Mouse (Mus musculus) heart, embryonic 15.5 days (tissue): ENCODE data around the gene St8sia1. TPM values are rescaled to one million over a fixed set of nuclear protein-coding genes. Genes with fewer than 3 reads are reported as not detected.
A peak's percentile ranks its signal among the peaks of the same experiment; 100 is the strongest.

Experiments
- ATAC-seq: fragments of 200-750 bp; cut with Nextera tagmentation; replicated peaks from 2 replicates; pipeline ENCODE4 v1.8.0; 2017; ENCODE audit warnings: low read depth, moderate TSS enrichment; ENCODE audit not compliant: insufficient number of reproducible peaks, insufficient read depth, low FRiP score
- H3K27ac ChIP-seq: fragments of 300-500 bp; sonication (generic); 2 replicates; pipeline ENCODE4 v1.5.1; 2015; ENCODE audit warnings: mild to moderate bottlenecking, inconsistent platforms
- H3K27me3 ChIP-seq: fragments of 300-500 bp; sonication (generic); 2 replicates; pipeline ENCODE4 v1.6.1; 2015; ENCODE audit warnings: inconsistent platforms
- H3K36me3 ChIP-seq: fragments of 300-500 bp; sonication (generic); 2 replicates; pipeline ENCODE4 v1.6.1; 2015; ENCODE audit warnings: mild to moderate bottlenecking, inconsistent platforms
- H3K4me1 ChIP-seq: fragments of 300-500 bp; sonication (generic); replicated peaks from 2 replicates; pipeline ENCODE4 v1.6.1; 2015; ENCODE audit warnings: inconsistent platforms
- H3K4me2 ChIP-seq: fragments of 300-500 bp; sonication (generic); 2 replicates; pipeline ENCODE4 v1.6.1; 2015; ENCODE audit warnings: inconsistent platforms, mild to moderate bottlenecking, moderate library complexity
- H3K4me3 ChIP-seq: fragments of 300-500 bp; sonication (generic); 2 replicates; pipeline ENCODE4 v1.5.1; 2015; ENCODE audit warnings: mild to moderate bottlenecking, inconsistent platforms
- H3K9ac ChIP-seq: fragments of 300-500 bp; sonication (generic); 2 replicates; pipeline ENCODE4 v1.6.1; 2015; ENCODE audit warnings: mild to moderate bottlenecking, inconsistent platforms
- H3K9me3 ChIP-seq: fragments of 300-500 bp; sonication (generic); replicated peaks from 2 replicates; pipeline ENCODE4 v1.6.1; 2016; ENCODE audit warnings: inconsistent platforms
- WGBS: fragments of 180-500 bp; shearing (Covaris S2); methylation state at CpG from one replicate; pipeline ENCODE4 v1.1.7; 2015; ENCODE audit warnings: mixed read lengths; 5-methylcytosine and 5-hydroxymethylcytosine counted together
- polyA plus RNA-seq: library from polyadenylated mRNA; unstranded; fragments of >200 nt; fragmentation: Nextera tagmentation; extraction: Ambion mirVana; gene quantifications from 2 replicates; pipeline ENCODE4 v1.2.1, GENCODE M21; 2015

Gene St8sia1
- polyA plus RNA-seq, 1 experiment from 2014 or later = 0.88 TPM

DNA sequence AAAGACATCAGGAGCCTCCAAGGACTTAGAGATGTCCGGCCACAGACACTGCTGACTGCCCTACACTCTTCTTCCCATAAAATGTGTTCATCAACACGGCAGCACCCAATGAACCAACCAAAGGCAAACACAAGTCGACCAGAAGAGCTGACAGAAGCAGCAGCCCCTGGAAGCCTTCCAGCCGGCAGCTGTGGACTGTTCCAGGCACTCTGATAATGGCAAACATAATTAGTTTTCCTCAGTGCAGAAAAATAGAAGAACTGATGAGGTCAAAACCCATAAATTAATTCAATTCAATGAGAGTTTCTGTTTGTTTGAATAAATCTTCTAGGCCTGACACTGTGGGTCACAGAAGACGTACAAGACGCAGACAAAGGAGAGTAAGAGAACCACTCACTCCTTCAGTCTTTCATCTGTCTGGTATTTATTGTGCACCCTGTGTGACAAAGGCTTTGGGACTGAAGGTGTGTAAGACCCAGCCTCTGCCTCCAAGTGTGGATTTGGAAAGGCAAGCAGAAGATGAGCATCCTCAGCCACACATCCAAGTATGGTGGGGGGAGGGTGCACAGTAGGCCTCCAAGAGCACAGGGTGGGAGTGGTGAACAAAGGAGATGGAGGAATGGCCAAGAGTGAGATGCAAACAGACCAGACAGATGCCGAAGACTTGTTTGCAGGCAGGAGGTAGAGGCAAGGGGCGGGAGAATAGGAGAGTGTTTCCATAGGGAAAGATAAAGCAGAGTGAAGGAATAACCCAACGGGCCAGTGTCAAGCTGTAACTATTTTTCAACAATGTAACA is 25.5 kb downstream of the St8sia1 start:
- H3K27ac ChIP-seq = no peak overlapping the region

DNA sequence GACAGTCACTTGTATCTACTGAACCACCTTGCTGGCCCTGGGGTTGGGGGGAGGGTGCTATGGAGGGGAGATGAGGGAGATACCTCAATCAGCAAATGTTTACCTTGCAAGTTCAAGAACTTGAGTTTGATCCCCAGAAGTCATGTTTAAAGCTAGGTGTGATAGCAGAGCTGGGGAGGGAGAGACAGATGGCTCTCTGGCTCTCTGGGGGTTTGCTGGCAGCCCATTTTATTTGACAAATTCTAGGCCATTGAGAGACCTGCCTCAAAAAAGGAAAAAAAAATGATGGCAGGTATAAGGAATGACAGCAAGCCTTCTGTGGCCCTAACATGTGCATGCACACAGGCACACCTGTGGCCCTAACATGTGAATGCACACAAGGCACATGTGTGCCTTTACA is 26.2 kb downstream of the St8sia1 start:
- Histone ChIP-seq H3K9ac (no peak overlapping the region), H3K27me3 (no peaks in the 10 kb centered on the region), H3K4me2 (no peak overlapping the region), H3K4me1 (no peaks in the 10 kb centered on the region), H3K27ac (no peak overlapping the region), H3K36me3 (no peaks in the 10 kb centered on the region), H3K9me3 (no peaks in the 10 kb centered on the region), H3K4me3 (no peak overlapping the region)
- no peak for ATAC-seq

More for the DNA sequence above, 25.5 kb downstream of the St8sia1 start:
- Histone ChIP-seq H3K4me3 (no peak overlapping the region), H3K9me3 (no peaks in the 10 kb centered on the region), H3K27me3 (no peaks in the 10 kb centered on the region), H3K36me3 (no peaks in the 10 kb centered on the region), H3K4me2 (no peak overlapping the region), H3K4me1 (no peaks in the 10 kb centered on the region), H3K9ac (no peak overlapping the region)
- 0 out of 2 replicates have a peak, but pooled peaks have one; percentile 43 for ATAC-seq
- WGBS = 51% methylated on average over 9 of the region's 9 CpGs

DNA sequence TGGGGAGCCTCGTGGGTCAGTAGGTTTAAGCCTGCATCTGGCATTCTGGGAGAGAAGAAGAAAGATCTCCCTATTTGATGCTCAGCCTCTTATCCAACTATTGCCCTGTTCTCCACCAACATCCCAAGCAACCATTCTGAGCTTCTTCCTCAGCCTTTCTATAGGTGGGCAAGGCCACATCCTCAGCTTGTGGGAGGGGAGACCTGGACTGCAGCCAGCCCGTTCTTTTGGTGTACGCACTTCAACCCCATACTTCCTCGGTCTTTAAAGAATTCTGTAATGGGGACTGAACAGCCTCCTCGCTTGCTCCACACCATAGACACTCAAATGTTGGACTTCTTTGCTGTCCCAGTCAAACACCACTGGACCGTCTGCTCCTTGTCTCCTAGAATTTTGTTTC is 31.7 kb downstream of the St8sia1 start:
- no peak overlapping the region for H3K4me3 ChIP-seq
- no peaks in the 10 kb centered on the region for H3K27me3 ChIP-seq
- peak overlapping the region; percentile 66 for H3K27ac ChIP-seq
- no peak overlapping the region for H3K9ac ChIP-seq
- no peak overlapping the region for H3K4me2 ChIP-seq
- H3K36me3 ChIP-seq = no peaks in the 10 kb centered on the region
- H3K9me3 ChIP-seq = no peaks in the 10 kb centered on the region
- no peaks in the 10 kb centered on the region; the same call in 1 of the 2 replicates for H3K4me1 ChIP-seq
- ATAC-seq = no peak
- 65% methylated on average over 6 of the region's 6 CpGs for WGBS

DNA sequence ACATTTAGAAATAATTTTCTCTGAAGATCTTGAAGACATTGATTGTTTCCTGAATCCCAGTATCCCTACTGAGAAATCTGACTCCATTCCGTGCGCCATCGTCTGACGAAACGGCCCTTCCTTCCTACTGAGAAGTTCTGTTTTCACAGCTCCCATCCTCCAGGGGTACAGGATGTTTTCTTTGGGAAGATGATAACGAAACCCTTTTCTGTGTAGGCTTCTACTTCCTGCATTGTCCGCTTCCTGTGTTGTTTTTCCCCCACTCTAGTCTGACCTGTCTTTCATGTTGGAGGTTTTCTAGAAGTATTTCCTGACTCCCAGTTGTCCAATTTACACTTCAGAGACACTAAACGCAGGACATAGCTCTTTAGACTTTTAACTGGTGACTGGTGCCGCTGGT is 32.1 kb downstream of the St8sia1 start:
- Histone ChIP-seq H3K9me3 (no peaks in the 10 kb centered on the region), H3K27ac (peak overlapping the region; percentile 66), H3K36me3 (no peaks in the 10 kb centered on the region), H3K27me3 (no peaks in the 10 kb centered on the region), H3K4me2 (peak overlapping the region; percentile 4; the same call in 1 of the 2 replicates), H3K4me3 (no peak overlapping the region), H3K9ac (no peak overlapping the region), H3K4me1 (no peaks in the 10 kb centered on the region; the same call in 1 of the 2 replicates)
- peak; percentile 75 for ATAC-seq
- 49% methylated on average over 9 of the region's 9 CpGs for WGBS

DNA sequence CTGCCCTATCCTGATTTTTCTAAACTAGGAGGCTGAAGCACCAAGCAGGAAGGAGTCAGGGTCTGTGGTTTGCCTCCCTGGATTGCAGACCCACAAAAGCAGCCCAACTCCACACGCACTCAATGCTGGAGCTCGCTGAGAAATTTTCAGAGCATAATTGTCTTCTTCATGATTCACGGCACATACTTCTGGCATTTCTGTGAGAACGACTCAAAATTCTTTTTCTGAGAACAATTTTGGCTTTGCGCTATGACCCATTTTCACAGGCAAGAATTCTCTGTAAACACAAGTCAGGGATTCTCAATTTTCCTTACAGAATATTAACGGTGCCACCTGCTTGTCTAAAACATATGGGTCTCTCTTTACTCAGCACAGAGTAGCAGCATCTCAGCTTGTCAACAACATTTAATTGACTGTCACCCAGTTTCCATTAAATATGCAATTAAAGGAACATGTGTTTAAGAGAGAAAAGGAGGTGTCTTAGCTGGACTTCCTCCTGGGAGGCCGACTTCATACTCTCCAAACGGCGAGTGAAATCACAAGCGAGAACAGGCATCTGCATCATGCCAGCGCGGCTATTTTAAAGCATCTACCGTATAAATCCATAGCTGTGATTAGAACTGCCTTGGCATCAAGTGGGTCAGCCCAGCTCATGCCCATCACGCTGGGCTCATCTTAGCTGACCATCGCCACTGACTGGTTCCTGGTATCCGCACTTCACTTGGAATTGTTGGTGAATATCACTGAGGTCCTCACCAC is 35.5 kb downstream of the St8sia1 start:
- ATAC-seq = no peak
- H3K27ac ChIP-seq = no peak overlapping the region
- H3K36me3 ChIP-seq = no peaks in the 10 kb centered on the region
- no peak overlapping the region for H3K9ac ChIP-seq
- H3K4me3 ChIP-seq = no peak overlapping the region
- no peak overlapping the region for H3K4me2 ChIP-seq
- 87% methylated on average over 16 of the region's 16 CpGs for WGBS
- no peaks in the 10 kb centered on the region for H3K9me3 ChIP-seq
- no peaks in the 10 kb centered on the region for H3K27me3 ChIP-seq
- no peaks in the 10 kb centered on the region; the same call in 1 of the 2 replicates for H3K4me1 ChIP-seq

DNA sequence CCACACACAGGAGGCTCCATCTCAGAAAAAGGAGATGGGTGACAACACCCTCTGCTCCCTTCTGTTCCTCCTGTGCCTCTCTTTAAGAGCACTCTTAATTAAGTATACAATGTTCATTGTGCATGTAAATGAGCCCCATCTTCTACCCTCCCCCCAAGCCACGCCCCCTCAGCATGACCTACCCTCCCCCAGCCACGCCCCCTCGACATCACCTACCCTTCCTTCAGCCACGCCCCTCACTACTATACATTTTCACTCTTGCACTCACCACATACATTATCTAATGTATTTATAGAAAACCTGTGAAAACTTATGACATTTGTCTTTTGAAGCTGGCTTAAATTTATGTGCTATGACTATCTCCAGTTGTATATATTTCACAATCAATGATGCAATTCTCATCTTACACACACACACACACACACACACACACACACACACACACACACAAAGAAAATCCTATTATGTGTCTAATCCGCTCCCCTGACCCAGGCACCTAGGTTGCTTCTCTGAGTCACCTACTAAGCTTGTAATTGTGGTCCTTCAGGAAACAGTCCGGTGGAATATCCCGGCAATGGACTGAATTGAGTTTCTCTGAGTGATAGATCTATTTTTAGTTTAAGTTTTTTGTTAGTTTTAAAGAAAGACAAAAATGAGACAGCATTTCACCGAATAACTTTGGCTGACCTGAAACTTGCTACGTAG is 37.2 kb downstream of the St8sia1 start:
- 81% methylated on average over 9 of the region's 9 CpGs for WGBS

DNA sequence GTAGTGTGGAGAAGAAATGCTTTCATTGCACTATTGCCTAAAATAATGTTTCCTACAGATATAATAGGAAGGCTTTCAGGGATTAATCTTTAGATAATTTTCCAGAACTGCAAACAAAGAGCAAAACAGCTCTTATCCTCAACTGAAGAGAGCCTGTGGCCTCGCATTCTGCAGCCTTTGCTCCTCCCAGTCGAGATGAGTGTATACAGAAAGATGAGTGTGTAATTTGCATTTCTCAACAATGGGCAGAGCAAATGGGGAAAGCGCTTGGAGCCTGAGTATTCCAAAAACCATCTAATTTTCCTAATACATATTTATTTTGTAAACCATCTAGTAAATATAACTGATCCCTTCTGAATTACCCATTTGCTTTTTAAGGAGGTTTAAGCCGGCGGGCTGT is 38.3 kb downstream of the St8sia1 start:
- Histone ChIP-seq H3K9ac (no peak overlapping the region), H3K27ac (no peak overlapping the region), H3K9me3 (no peaks in the 10 kb centered on the region), H3K4me1 (peaks cover 3% of the 10 kb centered on the region), H3K27me3 (no peaks in the 10 kb centered on the region), H3K4me3 (no peak overlapping the region), H3K4me2 (no peak overlapping the region), H3K36me3 (no peaks in the 10 kb centered on the region)
- 81% methylated on average over 5 of the region's 5 CpGs for WGBS
- ATAC-seq = no peak

More for the DNA sequence above, 37.2 kb downstream of the St8sia1 start:
- Histone ChIP-seq H3K27ac (no peak overlapping the region), H3K27me3 (no peaks in the 10 kb centered on the region), H3K9ac (no peak overlapping the region), H3K4me3 (no peak overlapping the region), H3K9me3 (no peaks in the 10 kb centered on the region), H3K4me1 (no peaks in the 10 kb centered on the region), H3K4me2 (no peak overlapping the region), H3K36me3 (no peaks in the 10 kb centered on the region)
- no peak for ATAC-seq

DNA sequence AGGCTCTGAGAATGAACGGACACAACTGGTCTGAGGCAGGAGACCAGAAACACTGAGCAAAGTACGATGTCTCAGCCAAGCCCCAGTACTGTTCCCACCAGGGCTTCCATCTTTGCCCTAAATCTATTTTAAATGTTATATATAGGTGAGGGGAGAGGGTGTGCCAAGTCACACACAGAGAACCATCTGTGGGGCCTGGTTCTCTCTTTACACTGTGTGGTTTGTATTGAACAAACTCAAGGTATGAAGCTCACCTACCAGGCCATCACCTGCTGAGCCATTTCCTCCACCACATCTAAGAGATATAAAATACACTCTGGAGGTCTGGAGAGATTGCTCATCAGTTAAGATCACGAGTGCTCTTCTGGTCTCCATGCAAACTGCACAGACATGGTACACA is 38.9 kb downstream of the St8sia1 start:
- 85% methylated on average over 3 of the region's 3 CpGs for WGBS
- Histone ChIP-seq H3K4me2 (no peak overlapping the region), H3K9me3 (no peaks in the 10 kb centered on the region), H3K27ac (no peak overlapping the region), H3K9ac (no peak overlapping the region), H3K4me1 (peaks cover 3% of the 10 kb centered on the region), H3K36me3 (no peaks in the 10 kb centered on the region), H3K27me3 (no peaks in the 10 kb centered on the region), H3K4me3 (no peak overlapping the region)
- no peak for ATAC-seq

DNA sequence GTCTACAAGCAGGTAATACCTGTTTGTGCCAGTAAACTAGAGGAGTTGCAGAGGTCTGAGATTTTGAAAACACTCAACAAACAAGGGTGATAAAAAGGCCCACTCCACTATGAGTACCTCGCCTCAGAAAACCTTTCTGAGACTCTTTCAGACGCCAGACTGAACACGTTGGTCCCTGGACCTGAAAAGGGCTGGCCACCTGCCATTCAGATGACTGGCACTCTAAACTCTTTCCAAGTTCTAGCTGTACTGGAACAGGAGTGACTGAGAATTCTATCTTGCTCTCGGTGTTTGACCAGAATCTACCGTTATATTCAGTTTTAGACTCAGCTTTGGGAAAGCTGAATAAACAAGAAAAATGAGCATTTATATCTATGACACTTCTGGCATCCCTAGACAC is 43.4 kb downstream of the St8sia1 start:
- WGBS = 34% methylated on average over 5 of the region's 5 CpGs
- H3K4me3 ChIP-seq = no peak overlapping the region
- no peaks in the 10 kb centered on the region for H3K36me3 ChIP-seq
- H3K4me2 ChIP-seq = no peak overlapping the region
- H3K4me1 ChIP-seq = peaks cover 3% of the 10 kb centered on the region
- peak overlapping the region; percentile 56; the same call in 1 of the 2 replicates for H3K27ac ChIP-seq
- no peaks in the 10 kb centered on the region for H3K9me3 ChIP-seq
- H3K27me3 ChIP-seq = no peaks in the 10 kb centered on the region
- no peak overlapping the region for H3K9ac ChIP-seq
- ATAC-seq = no peak

DNA sequence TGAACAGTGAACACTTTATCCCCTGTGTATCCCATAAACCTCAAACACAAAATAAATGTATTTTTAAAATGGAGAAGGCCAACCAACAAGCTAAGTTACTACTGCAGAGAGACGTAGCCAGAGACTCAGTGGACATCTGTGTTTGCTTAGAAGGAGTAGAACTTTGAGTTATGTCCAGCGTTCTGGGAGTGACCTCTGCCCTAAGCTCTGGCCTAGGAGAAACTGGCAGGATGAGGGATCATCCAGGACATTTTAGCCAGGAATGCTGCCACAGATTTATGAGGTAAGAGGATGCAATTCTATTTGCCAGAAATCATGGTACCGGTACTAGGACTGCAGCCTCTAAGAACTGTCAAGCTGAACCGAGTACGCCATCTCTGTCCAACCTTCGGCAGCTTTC is 45.6 kb downstream of the St8sia1 start:
- ATAC-seq = no peak
- 81% methylated on average over 6 of the region's 6 CpGs for WGBS

DNA sequence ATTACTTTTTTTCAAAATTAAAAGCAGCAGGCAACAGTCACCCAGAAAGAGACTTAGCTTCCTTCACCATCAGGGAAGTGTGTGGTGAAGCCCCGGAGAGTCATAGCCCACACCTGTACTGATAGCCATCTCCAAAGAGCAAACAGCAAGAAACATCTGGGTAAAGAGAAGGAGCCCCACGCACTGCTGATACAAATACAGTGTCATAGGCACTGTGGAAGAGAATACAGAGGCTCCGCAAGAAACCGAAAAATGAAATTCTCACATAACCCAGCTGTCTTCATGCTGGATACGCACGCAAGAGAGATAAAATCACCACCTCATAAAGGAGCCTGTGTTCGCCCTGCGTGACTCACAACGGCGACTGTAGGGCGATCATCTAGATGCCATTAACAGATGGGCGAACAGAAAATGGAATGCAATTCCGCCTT is 46.8 kb downstream of the St8sia1 start:
- no peak overlapping the region for H3K9ac ChIP-seq
- no peak; the same call in 1 of the 2 replicates for ATAC-seq
- no peak overlapping the region for H3K4me3 ChIP-seq
- no peak overlapping the region for H3K4me2 ChIP-seq
- no peak overlapping the region; the same call in 1 of the 2 replicates for H3K27ac ChIP-seq
- H3K9me3 ChIP-seq = no peaks in the 10 kb centered on the region
- H3K36me3 ChIP-seq = no peaks in the 10 kb centered on the region
- H3K4me1 ChIP-seq = peaks cover 3% of the 10 kb centered on the region
- no peaks in the 10 kb centered on the region for H3K27me3 ChIP-seq
- 75% methylated on average over 13 of the region's 13 CpGs for WGBS

More for the DNA sequence above, 45.6 kb downstream of the St8sia1 start:
- Histone ChIP-seq H3K4me3 (no peak overlapping the region), H3K9me3 (no peaks in the 10 kb centered on the region), H3K9ac (no peak overlapping the region), H3K36me3 (no peaks in the 10 kb centered on the region), H3K27ac (no peak overlapping the region), H3K27me3 (no peaks in the 10 kb centered on the region), H3K4me2 (no peak overlapping the region), H3K4me1 (peaks cover 3% of the 10 kb centered on the region)
